Mouse (Mus musculus): ENCODE results near the gene Siae. TPM values are rescaled to one million over a fixed set of nuclear protein-coding genes. Genes with fewer than 3 reads are reported as not detected.

Siae gene
- total RNA-seq, 2 experiments from 2014 or later: 11.3 to 16.8 TPM

DNA sequence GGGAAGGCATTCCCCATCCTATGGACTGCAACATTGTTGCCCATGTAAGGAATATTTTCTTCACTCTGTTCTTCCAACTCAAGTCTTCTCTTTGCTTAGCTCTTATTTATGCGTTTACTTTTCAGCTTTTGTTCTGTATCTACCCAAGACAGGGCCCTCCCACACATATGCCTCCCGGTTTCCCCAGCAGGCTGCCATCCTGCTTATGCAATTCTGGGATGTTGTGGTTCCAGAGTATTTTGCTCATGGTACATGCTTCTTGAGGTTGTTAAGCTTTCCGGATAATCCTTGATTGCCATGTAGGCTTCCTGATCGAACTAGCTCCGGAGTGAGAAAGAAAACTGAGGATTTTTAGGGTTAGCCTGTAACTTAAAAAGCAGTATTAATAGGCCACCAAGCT is 59.7 kb downstream of the Siae start:
- ATAC-seq (replicated peaks; ENCODE audit: low FRiP score, low TSS enrichment, poor library complexity, severe bottlenecking): no peak

DNA sequence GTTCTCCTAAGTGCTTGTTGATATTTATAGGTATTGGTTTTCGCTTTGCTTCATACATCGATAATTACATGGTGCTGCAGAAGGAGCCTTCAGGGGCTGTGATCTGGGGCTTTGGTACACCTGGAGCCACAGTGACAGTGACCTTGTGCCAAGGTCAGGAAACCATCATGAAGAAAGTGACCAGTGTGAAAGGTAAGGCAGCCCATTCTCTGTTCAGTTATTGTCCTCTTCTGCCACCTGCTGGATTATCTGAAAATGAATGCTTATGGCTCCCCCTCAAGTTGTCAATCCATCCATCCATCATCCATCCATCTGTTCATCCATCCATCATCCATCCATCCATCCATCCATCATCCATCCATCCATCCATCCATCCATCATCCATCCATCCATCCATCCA is 61.3 kb downstream of the Siae start:
- ATAC-seq (replicated peaks; ENCODE audit: low FRiP score, low TSS enrichment, poor library complexity, severe bottlenecking): 0 out of 2 replicates have a peak, but pooled peaks have one; percentile 27

DNA sequence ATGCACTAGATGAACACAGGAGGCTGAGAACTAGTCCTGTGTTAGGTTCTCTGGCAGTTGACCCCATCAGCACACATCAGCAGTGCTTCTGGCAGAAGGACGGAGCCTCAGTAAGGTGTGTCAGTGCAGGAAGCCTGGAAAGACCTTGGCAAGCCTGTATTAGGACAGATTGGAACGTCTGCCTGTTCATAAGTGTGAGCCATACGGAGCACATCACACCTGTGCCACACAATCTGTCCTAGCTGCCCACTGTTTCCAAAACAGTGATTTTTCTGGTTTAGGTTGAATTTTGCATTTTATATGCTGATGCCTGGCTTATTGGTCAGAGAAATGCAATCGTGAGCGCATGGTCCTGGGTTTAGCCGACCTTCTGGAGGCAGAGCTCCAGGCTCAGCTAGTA is 65.8 kb downstream of the Siae start:
- ATAC-seq (replicated peaks; ENCODE audit: low FRiP score, low TSS enrichment, poor library complexity, severe bottlenecking): no peak

DNA sequence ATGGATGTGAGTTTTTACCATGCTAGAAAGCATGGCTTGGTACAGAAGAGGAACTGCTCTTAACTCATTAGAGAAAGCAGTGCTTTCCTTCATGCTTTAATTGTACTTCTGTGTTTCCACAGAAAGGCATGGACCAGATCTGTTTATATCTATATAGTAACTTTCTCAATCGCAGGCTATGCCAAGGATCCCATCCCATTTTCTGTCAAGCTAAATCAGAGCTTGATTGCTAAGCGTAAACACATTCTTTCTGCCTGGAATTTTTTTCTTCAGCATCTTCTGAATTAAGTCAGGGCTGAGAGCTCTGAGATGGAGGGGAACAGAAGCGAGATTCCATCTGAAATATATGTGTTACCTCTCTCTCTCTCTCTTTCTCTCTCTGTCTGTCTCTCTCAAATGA is 68.5 kb downstream of the Siae start:
- ATAC-seq (replicated peaks; ENCODE audit: low FRiP score, low TSS enrichment, poor library complexity, severe bottlenecking): no peak

DNA sequence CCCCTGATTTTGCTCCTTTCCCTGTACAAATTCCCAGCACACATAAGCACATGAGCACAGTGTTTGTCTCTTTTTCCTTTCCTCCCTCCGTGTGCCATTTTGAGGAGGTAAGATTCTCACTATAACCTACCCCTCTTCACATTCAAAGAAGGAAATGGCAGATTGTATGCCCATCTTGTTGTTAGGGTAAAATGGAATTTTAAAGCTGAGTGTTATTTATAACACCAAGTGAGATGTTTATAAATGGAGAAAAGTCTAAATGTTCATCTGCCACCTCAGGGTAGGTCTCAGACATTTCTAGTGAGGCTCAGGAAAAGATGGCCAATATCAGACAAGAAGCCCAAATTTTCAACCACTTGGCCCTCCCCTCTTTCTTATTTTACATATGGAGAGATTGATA is 69.0 kb downstream of the Siae start:
- no peak for ATAC-seq (replicated peaks; ENCODE audit: low FRiP score, low TSS enrichment, poor library complexity, severe bottlenecking)

DNA sequence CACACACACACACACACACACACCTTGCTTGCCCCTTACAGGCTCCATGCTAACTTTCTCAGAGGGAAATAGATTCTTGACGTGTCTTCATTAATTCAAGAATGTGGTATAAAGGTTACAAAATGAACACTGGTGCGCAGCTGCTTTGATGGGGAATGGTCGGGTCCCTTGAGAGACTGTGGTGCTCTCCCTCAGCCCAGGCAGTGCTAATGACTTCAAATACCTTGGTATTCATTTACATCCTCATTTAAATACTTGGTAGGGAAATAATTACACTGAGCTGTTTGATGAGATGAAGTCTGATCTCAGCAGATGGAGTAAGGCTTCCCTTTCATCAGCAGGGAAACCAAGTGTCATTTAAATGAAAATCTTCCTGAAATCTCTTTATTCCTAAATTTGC is 69.6 kb downstream of the Siae start:
- ATAC-seq (replicated peaks; ENCODE audit: low FRiP score, low TSS enrichment, poor library complexity, severe bottlenecking): no peak

DNA sequence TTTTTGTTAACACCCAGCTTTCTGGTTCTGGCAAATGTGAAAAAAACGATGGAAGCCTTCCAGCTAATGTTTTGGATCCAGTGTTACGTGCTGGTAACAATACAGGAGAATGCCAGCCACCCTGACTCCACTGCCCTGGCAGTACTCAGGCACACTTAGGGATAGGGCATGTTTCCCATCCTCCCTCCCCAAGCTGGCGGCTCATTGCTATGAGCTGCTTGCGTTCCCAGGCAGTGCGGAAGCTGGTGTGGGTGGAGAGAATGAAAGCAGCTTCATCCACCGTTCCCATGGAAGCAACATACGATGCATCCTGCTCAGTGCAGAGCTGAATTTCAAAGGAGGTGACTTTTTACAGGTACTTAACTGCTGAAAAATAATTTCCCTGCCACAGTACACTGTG is 70.1 kb downstream of the Siae start:
- ATAC-seq (replicated peaks; ENCODE audit: low FRiP score, low TSS enrichment, poor library complexity, severe bottlenecking): no peak

DNA sequence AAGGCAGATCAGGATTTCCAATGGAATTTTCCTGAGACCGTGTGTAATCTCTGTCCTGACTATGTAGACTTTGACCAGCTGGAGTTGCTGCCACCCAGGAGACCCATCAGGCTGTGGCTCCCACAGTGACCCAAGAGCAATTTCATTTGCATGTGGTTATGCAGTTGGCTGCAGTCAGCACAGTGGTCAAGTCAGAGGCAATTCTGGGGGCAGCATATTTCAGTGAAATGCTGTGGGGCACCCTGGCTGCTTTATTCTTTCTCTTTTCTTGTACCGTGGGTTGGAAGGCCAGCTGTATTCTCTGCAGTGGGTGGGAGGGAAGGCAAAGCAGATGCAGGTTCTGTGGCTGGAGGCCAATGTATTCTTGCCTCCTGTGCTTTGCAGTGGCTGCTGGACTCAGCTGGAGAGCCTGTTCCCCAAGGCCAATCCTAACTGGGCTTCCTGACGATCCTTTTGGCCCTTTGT is 70.6 kb downstream of the Siae start:
- no peak for ATAC-seq (replicated peaks; ENCODE audit: low FRiP score, low TSS enrichment, poor library complexity, severe bottlenecking)

DNA sequence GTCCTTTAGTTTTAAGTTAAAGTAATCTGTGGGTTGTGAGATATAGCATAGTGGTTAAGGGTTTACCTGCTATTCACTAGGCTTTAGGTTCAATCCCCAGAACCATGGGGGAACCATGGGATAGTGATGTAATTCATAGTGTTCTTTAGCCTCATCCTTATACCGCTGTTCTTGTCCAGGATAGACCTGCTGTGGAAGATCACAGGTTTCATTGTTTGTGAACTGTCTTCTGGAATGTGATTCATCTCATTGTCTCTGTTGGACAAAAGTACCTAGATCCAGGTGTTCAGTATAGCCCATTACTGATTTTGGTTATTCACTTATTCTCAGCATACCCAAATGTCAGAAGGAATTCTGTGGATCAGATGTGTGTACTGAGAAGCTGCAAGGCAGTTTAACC is 71.8 kb downstream of the Siae start:
- no peak for ATAC-seq (replicated peaks; ENCODE audit: low FRiP score, low TSS enrichment, poor library complexity, severe bottlenecking)

DNA sequence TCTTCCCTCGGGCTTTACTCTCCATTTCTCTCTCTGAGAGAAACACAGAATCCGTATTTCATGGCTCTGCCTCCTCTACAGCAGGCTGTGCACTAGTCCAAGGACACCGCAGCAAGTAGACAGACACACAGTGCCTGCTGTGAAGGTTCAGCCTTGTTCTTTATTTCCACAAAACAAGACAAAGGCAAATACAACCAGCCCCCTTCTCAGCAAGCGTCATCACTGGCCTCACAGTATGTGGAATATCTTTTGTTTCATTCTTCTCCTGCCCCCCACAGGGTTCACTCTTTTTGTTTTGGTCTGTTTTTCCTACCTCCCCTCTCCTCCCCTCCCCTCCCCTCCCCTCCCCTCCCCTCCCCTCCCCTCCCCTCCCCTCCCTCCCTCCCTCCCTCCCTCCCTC is 73.1 kb downstream of the Siae start:
- no peak for ATAC-seq (replicated peaks; ENCODE audit: low FRiP score, low TSS enrichment, poor library complexity, severe bottlenecking)

DNA sequence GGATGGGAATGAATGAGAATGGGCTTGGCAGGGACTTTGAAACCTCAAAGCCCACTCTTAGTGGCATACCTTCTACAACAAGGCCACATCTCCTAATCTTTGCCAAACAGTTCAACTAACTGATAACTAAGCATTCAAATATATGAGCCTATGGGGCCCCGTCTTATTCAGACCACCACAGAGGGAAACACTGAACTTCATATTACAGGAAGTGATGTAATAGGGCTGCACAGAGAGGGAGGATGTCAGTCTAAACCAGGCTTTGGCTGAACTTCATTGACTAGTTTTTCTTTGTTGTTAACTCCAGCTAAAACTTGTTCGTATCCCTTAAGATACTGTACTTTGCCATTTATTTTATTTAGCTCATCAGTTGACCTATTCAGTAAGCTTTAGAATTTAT is 74.4 kb downstream of the Siae start:
- no peak for ATAC-seq (replicated peaks; ENCODE audit: low FRiP score, low TSS enrichment, poor library complexity, severe bottlenecking)

DNA sequence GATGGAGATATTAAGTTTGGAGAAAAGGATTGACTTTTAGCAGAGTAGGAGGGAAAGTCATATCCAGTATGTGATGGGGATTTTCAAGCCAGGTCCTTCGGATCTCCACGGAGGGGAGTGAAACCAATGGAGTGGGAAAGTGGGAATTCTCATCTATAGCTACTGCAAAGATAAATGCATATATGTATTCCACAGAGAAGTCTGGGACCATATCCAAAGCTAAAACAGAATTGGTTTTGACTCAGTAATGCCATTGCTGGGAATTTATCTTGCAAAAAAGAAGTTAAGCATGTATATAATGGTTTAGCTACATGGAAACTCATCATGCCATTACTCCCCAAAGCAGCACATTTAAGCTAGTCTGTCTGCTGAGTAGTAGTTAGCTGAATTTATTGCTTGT is 76.8 kb downstream of the Siae start:
- ATAC-seq (replicated peaks; ENCODE audit: low FRiP score, low TSS enrichment, poor library complexity, severe bottlenecking): no peak

DNA sequence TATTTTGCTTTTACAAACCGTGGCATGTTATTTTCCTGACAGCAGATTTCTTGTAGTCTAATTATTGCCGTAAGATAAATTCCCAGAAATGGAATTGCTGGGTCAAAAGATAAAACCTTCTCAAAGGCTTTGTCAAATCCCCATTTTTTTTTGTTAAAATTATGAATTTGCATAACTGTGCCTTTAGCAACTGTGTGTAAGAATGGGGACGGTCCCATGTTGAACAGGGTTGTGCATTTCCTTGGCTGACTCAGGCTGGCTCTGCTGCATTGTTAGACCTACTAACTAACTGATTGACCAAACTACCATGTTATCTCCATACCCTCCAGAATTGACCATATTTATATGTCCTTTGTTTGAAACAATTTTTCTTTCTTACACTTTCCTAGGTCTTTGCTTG is 78.8 kb downstream of the Siae start:
- no peak for ATAC-seq (replicated peaks; ENCODE audit: low FRiP score, low TSS enrichment, poor library complexity, severe bottlenecking)

DNA sequence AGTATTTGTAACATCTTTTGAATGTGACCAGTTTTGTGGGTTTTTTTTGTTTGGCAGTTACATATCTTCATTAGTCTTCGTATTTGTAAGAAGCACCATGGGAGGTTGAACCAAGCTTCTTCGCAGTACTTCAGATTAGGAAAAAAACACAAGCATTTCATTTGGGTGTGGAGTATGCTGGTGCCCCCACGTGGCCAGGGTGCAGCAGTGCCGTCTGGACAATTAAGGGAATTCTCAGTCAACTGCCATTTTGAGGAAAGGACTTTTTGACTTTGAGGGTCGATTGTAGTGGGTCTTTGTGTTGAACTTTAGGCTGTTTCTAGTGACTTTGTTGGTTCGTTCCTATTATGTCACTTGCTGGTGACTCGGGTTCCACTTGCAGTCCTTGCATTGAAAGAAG is 80.8 kb downstream of the Siae start:
- ATAC-seq (replicated peaks; ENCODE audit: low FRiP score, low TSS enrichment, poor library complexity, severe bottlenecking): peak; percentile 91

DNA sequence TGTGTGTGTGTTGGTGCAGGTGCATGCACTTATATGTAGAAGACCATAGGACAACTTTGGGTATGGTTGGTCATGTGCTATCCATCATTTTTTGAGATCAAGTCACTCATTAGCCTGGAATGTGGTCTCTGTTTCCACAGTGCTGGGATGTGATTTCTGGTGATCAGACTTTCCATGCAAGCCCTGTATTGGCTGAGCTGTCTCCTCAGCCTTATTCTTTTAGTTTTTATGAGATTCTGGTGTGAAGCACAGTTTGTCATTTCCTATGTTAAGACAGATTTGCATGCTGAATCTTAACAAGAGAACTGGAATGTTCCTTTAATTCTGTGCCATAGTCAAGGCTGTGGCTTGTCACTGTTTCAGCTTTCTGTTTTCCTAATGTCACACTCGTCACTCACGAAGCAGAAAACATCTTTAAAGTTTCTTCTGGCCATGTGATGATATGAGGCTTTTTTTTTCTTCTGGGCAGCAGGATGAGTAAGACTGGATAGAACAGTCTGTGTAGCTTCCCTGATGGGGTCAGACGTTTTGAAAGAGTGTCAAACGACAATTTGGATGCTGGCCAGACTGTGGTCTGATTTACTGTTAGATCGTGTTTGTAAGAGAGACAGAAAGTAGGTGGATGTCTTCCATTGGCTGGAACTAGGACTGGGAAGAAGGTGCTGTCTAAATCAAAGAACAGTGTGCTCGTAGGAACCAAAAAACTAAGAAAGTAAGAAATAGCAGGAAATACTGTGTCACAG is 81.5 kb downstream of the Siae start:
- ATAC-seq (replicated peaks; ENCODE audit: low FRiP score, low TSS enrichment, poor library complexity, severe bottlenecking): no peak

DNA sequence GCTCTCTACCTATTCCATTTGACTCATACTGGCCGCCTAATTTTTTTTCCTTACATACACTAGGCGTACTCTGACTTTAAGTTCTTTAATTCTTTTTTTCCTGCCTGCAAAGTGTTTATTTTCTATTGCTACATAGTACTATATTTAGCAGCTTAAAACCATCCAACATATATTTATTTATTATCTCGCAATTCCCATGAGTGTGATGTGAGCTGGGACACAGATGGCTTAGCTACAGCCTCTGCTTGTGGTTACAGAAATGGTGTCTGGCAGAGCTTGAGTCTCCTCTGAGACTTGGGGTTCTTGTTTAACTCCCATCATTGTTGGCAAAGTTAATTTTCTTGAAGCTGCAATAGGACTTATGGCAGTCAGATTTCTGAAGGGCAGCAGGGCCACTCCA is 83.2 kb downstream of the Siae start:
- ATAC-seq (replicated peaks; ENCODE audit: low FRiP score, low TSS enrichment, poor library complexity, severe bottlenecking): no peak

DNA sequence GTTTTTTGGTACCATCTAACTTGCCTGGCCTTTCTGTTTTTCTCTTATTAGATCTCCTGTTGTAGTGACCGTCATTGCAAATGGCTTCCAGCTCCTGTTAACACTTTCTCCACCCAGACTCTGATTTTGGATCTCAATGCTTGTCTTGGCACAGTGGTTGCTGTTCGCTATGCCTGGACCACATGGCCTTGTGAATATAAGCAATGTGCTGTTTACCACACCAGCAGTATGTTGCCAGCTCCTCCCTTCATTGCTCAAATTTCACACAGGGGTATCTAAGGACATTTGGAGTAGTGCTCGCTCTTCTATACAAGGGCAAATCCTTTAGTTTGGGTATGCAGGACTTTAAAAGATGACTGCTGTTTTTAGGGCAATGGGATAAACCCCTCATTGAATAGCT is 90.7 kb downstream of the Siae start:
- ATAC-seq (replicated peaks; ENCODE audit: low FRiP score, low TSS enrichment, poor library complexity, severe bottlenecking): no peak

DNA sequence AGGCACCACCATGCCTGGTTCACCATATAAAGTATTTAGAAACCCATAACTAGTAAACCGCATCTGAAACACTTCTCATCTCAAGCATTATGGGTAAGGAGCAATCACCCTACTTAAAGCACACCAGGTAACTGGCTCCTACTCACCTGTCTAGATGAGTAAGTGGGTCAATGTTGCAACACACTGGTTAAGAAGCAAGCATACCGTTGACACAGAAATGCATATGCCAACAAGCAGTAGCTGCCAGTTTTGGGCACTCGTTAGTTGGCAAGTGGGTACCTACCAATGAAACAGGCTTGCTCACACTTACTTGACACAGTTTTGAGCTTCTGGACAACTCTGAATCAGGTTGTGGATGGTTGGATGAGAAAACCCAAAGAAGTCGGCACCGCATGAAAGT is 95.1 kb downstream of the Siae start:
- ATAC-seq (replicated peaks; ENCODE audit: low FRiP score, low TSS enrichment, poor library complexity, severe bottlenecking): no peak

DNA sequence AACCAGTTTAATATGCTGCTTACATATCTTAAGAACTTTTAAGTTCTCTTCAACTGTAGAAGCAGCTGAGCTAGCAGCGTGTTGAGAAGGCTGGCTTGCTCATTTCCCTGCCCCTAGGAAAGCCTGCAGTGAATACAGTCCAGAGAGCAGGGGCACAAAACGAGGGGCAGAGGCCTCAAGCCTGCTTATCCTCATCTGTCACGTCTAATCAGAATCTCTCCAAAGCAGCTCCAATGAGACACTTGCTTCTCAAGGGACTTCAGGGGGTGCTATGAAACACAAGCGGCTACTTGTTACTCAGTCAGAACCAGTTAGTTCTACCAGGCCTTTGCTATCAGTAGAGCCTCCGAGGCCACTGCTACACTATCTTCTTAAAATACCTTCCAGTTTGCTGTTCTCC is 98.3 kb downstream of the Siae start:
- ATAC-seq (replicated peaks; ENCODE audit: low FRiP score, low TSS enrichment, poor library complexity, severe bottlenecking): no peak

DNA sequence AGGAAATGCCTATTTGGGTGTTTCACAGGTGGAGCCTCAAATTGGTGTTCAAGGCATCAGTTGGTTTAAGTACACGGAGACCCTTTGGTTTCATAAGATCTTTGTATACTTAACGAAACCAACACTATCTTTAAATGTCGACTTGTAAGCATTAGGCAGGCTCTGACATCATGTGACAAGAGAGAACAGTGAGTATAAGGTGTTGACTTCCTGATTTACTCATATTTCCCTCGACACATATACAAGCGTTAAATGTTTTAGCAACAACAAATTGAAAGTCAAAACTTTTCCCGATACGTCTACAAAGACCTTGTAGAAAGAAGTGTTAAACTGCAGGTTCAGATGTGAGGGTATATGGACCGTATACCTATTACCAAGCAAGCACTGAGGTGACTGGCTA is 100.5 kb downstream of the Siae start:
- ATAC-seq (replicated peaks; ENCODE audit: low FRiP score, low TSS enrichment, poor library complexity, severe bottlenecking): no peak; the same call in 1 of the 2 replicates

DNA sequence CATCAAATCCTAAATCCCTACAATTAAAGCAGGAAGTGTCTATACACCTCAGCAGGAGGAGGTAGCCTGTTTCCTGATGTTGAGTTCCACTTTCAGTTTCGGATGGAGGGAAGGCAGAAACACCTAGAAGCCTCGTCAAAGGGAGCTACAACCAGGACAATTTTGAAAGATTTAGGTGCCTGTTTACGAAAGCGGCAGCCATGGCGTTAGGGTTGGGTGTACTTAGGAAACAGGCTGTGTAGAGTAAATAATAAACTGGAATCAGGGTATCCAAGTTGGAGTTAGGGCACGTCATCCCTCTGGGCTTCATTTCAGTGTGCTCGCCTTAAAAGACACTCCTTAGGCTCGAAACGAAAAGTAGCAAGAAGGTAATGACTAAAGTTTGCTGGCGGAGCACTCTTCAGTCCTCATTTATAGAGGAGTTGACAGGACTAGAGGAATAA is 101.0 kb downstream of the Siae start:
- peak; percentile 46 for ATAC-seq (replicated peaks; ENCODE audit: low FRiP score, low TSS enrichment, poor library complexity, severe bottlenecking)

Data from megakaryocyte-erythroid progenitor cell, adult 5-6 weeks (primary cell).